Mouse (Mus musculus) lung, postnatal 14 days (tissue): ENCODE results near the gene Ufc1.

Experiments
- DNase-seq: peaks from one replicate; pipeline ENCODE4 v3.0.0; 2021

Ufc1 gene

GRCm38 (mm10) chr1:171286517-171286916 lies 8.3 kb downstream of the Ufc1 start:
- DNase-seq = no peak

- no peak for DNase-seq
These were observed 9.5 kb downstream of the Ufc1 start for GRCm38 (mm10) chr1:171285096-171285892.

- no peak for DNase-seq
These were observed 10.3 kb downstream of the Ufc1 start for GRCm38 (mm10) chr1:171284491-171284890.

GRCm38 (mm10) chr1:171283188-171284160 lies 11.3 kb downstream of the Ufc1 start:
- DNase-seq = no peak

- DNase-seq = no peak
These were observed 12.6 kb downstream of the Ufc1 start for GRCm38 (mm10) chr1:171282086-171282805.

- DNase-seq = peak; percentile 89
These were observed 13.3 kb downstream of the Ufc1 start for GRCm38 (mm10) chr1:171281528-171281923.

GRCm38 (mm10) chr1:171280916-171281527 lies 13.8 kb downstream of the Ufc1 start, which contains the start of gene Ppox:
Ppox (minus strand) TSS chr1:171281186.
- DNase-seq = peak; percentile 90

- peak; percentile 2 for DNase-seq
These were observed 14.4 kb downstream of the Ufc1 start for GRCm38 (mm10) chr1:171280250-171280915.

- no peak for DNase-seq
These were observed 15.1 kb downstream of the Ufc1 start for GRCm38 (mm10) chr1:171279721-171280120.

- DNase-seq = peak; percentile 0
These were observed 15.7 kb downstream of the Ufc1 start for GRCm38 (mm10) chr1:171279012-171279705.

- DNase-seq = peak; percentile 0
These were observed 16.4 kb downstream of the Ufc1 start for GRCm38 (mm10) chr1:171278436-171278835.

- no peak for DNase-seq
These were observed 17.1 kb downstream of the Ufc1 start for GRCm38 (mm10) chr1:171277736-171278135.

GRCm38 (mm10) chr1:171276110-171276748 lies 18.6 kb downstream of the Ufc1 start:
- no peak for DNase-seq

- no peak for DNase-seq
These were observed 19.6 kb downstream of the Ufc1 start for GRCm38 (mm10) chr1:171275144-171275734.

- DNase-seq = no peak
These were observed 20.7 kb downstream of the Ufc1 start for GRCm38 (mm10) chr1:171274171-171274570.

GRCm38 (mm10) chr1:171272086-171272485 lies 22.7 kb downstream of the Ufc1 start:
- DNase-seq = no peak

- no peak for DNase-seq
These were observed 23.2 kb downstream of the Ufc1 start for GRCm38 (mm10) chr1:171271622-171272021.

GRCm38 (mm10) chr1:171271196-171271595 lies 23.6 kb downstream of the Ufc1 start:
- no peak for DNase-seq

- DNase-seq = peak; percentile 67
These were observed 24.3 kb downstream of the Ufc1 start for GRCm38 (mm10) chr1:171270573-171270900.

- peak; percentile 98 for DNase-seq
These were observed 24.8 kb downstream of the Ufc1 start, which contains the start of gene B4galt3 for GRCm38 (mm10) chr1:171269848-171270572. B4galt3 (plus strand) TSS chr1:171270328.
